Mouse (Mus musculus) retina, postnatal 7 days (tissue): ENCODE results near the gene Adgrf1.
"Not testable (repeated sequence)": the region's sequence is repeated elsewhere in the genome, so short reads cannot be mapped to it uniquely, and the experiment has no call there.

Source experiments
- DNase-seq: peaks from one replicate; pipeline ENCODE4 v3.0.0-alpha.2; 2012; ENCODE audit warnings: low read depth, low spot score

The Adgrf1 gene

GRCm38 (mm10) chr17:43266636-43267035 is 3.5 kb upstream of the Adgrf1 start:
- no peak for DNase-seq

GRCm38 (mm10) chr17:43267046-43267749 is 2.9 kb upstream of the Adgrf1 start:
- no peak for DNase-seq

- DNase-seq = no peak
These were observed 6.1 kb downstream of the Adgrf1 start for GRCm38 (mm10) chr17:43276220-43276619.

- DNase-seq = no peak
These were observed 7.1 kb downstream of the Adgrf1 start for GRCm38 (mm10) chr17:43277223-43277622.

- no peak for DNase-seq
These were observed 9.5 kb downstream of the Adgrf1 start for GRCm38 (mm10) chr17:43279671-43280070.

GRCm38 (mm10) chr17:43282353-43282752 is 12.2 kb downstream of the Adgrf1 start:
- DNase-seq = no peak

- no peak for DNase-seq
These were observed 12.7 kb downstream of the Adgrf1 start for GRCm38 (mm10) chr17:43282828-43283227.

- no peak for DNase-seq
These were observed 29.4 kb downstream of the Adgrf1 start for GRCm38 (mm10) chr17:43299515-43299914.

- DNase-seq = no peak
These were observed 56.0 kb downstream of the Adgrf1 start for GRCm38 (mm10) chr17:43325986-43326671.

- DNase-seq = peak; percentile 36
These were observed 56.9 kb downstream of the Adgrf1 start for GRCm38 (mm10) chr17:43326726-43327700.

- DNase-seq = no peak
These were observed 57.7 kb downstream of the Adgrf1 start for GRCm38 (mm10) chr17:43327810-43328209.

- DNase-seq = no peak
These were observed 59.1 kb downstream of the Adgrf1 start for GRCm38 (mm10) chr17:43329216-43329615.

- no peak for DNase-seq
These were observed 59.6 kb downstream of the Adgrf1 start for GRCm38 (mm10) chr17:43329761-43330183.

- DNase-seq = no peak
These were observed 62.6 kb downstream of the Adgrf1 start for GRCm38 (mm10) chr17:43332686-43333085.

GRCm38 (mm10) chr17:43334074-43334473 is 63.9 kb downstream of the Adgrf1 start:
- no peak for DNase-seq

GRCm38 (mm10) chr17:43337643-43338042 is 67.5 kb downstream of the Adgrf1 start:
- DNase-seq = no peak

- DNase-seq = no peak
These were observed 68.2 kb downstream of the Adgrf1 start for GRCm38 (mm10) chr17:43338279-43338678.

- DNase-seq = not testable (repeated sequence)
These were observed 76.4 kb downstream of the Adgrf1 start for GRCm38 (mm10) chr17:43346499-43346898.

- DNase-seq = no peak
These were observed 87.9 kb downstream of the Adgrf1 start for GRCm38 (mm10) chr17:43357902-43358539.

- no peak for DNase-seq
These were observed 89.9 kb downstream of the Adgrf1 start, which contains the start of gene Adgrf5 for GRCm38 (mm10) chr17:43359826-43360619. Adgrf5 (plus strand) TSS chr17:43360451.

- DNase-seq = no peak
These were observed 90.9 kb downstream of the Adgrf1 start for GRCm38 (mm10) chr17:43361021-43361420.
